Comparison of ENCODE assay signal across 8 mouse cellular contexts in genomic region chr3:121469185-121469975, GRCm38 (mm10). TPM values are rescaled to one million over a fixed set of nuclear protein-coding genes. Genes with fewer than 3 reads are reported as not detected.
DNase-seq lines count a peak whose midpoint lies in the region; ATAC-seq lines count a peak whose summit lies in the region.

No protein-coding gene starts in this region.

- peak; percentile 77 for ATAC-seq in kidney, embryonic 16.5 days (ENCODE audit: low FRiP score, low TSS enrichment)
- ATAC-seq in granulocyte monocyte progenitor cell, adult 5-6 weeks (replicated peaks; ENCODE audit: poor library complexity, severe bottlenecking), result peak; percentile 31; the same call in 1 of the 2 replicates
- peak; percentile 66; the same call in 1 of the 2 replicates for ATAC-seq in midbrain, embryonic 14.5 days (ENCODE audit: low FRiP score, low TSS enrichment)

- peak overlapping the region; percentile 36 for H3K4me2 ChIP-seq in kidney, embryonic 16.5 days (replicated peaks; ENCODE audit: low read depth, low read length)
- H3K4me2 ChIP-seq in midbrain, embryonic 14.5 days (ENCODE audit: low read length), result peak overlapping the region; percentile 15; the same call in 1 of the 2 replicates

- peak overlapping the region; percentile 61 for H3K9ac ChIP-seq in kidney, embryonic 16.5 days (replicated peaks; ENCODE audit: low read length)
- no peak overlapping the region for H3K9ac ChIP-seq in midbrain, embryonic 14.5 days (replicated peaks; ENCODE audit: low read length)

- intact Hi-C loops in left cerebral cortex, postnatal 36 days (cut with DNase I), result no loop called here

- DNase-seq in kidney, adult 9 months, result no peak
- peak; percentile 27 to 45 for DNase-seq in cerebellum, postnatal 14 days
- peak; percentile 79 for DNase-seq in limb, embryonic 10.5 days (ENCODE audit: low spot score)
- peak; percentile 69 for DNase-seq in midbrain, embryonic 14.5 days
- no peak for DNase-seq in left cerebral cortex, postnatal 36 days (ENCODE audit: low spot score in 2 of 2)
- no peak for DNase-seq in layer of hippocampus, postnatal 25 days (ENCODE audit: extremely low spot score in 1 of 2, low spot score in 1 of 2)

- H3K27me3 ChIP-seq in kidney, embryonic 16.5 days (ENCODE audit: insufficient read depth, low read length), result no peaks in the 10 kb centered on the region
- no peaks in the 10 kb centered on the region for H3K27me3 ChIP-seq in limb, embryonic 10.5 days (ENCODE audit: low read depth, poor library complexity, severe bottlenecking)
- H3K27me3 ChIP-seq in midbrain, embryonic 14.5 days (ENCODE audit: control insufficient read depth, insufficient read depth, low read length), result no peaks in the 10 kb centered on the region

- no peaks in the 10 kb centered on the region for H3K36me3 ChIP-seq in kidney, embryonic 16.5 days (ENCODE audit: insufficient read depth, low read length)
- H3K36me3 ChIP-seq in limb, embryonic 10.5 days, result no peaks in the 10 kb centered on the region
- no peaks in the 10 kb centered on the region for H3K36me3 ChIP-seq in midbrain, embryonic 14.5 days (ENCODE audit: control insufficient read depth, insufficient read depth, low read length)

- WGBS in kidney, embryonic 16.5 days, result 4% methylated on average over 12 of the region's 13 CpGs
- WGBS in limb, embryonic 10.5 days, result 4% methylated on average over 13 of the region's 13 CpGs
- 4% methylated on average over 13 of the region's 13 CpGs for WGBS in midbrain, embryonic 14.5 days

- peaks cover 27% of the 10 kb centered on the region for H3K4me1 ChIP-seq in kidney, embryonic 16.5 days (ENCODE audit: insufficient read depth, low read length)
- peaks cover 42% of the 10 kb centered on the region for H3K4me1 ChIP-seq in limb, embryonic 10.5 days
- 0 out of 2 replicates have a peak, but pooled peaks cover 8% of the 10 kb centered on the region for H3K4me1 ChIP-seq in midbrain, embryonic 14.5 days (ENCODE audit: control insufficient read depth, insufficient read depth, low read length)

- H3K27ac ChIP-seq in kidney, embryonic 16.5 days (ENCODE audit: low read length), result peak overlapping the region; percentile 89
- H3K27ac ChIP-seq in limb, embryonic 10.5 days, result peak overlapping the region; percentile 88
- H3K27ac ChIP-seq in midbrain, embryonic 14.5 days (replicated peaks; ENCODE audit: low read depth, low read length), result peak overlapping the region; percentile 63

- H3K4me3 ChIP-seq in kidney, embryonic 16.5 days (ENCODE audit: low read length), result no peak overlapping the region
- peak overlapping the region; percentile 28 for H3K4me3 ChIP-seq in limb, embryonic 10.5 days
- H3K4me3 ChIP-seq in midbrain, embryonic 14.5 days (replicated peaks; ENCODE audit: low read depth, low read length), result no peak overlapping the region

- H3K9me3 ChIP-seq in kidney, embryonic 16.5 days (ENCODE audit: low read length), result no peaks in the 10 kb centered on the region
- no peaks in the 10 kb centered on the region for H3K9me3 ChIP-seq in limb, embryonic 10.5 days (replicated peaks)
- H3K9me3 ChIP-seq in midbrain, embryonic 14.5 days (ENCODE audit: control insufficient read depth, low read length), result no peaks in the 10 kb centered on the region

RNA-seq across cellular contexts. Expression of gene Cnn3, which starts 43.1 kb away (rescaled TPM):
- 620 and 668 TPM in 2 replicates for polyA plus RNA-seq in kidney, embryonic 16.5 days (2015; fragmentation: Nextera tagmentation; extraction: Ambion mirVana)
- total RNA-seq in granulocyte monocyte progenitor cell, adult 5-6 weeks (2014; fragmentation: Nextera tagmentation), result 34.5 and 37.7 TPM in 2 replicates
- total RNA-seq in granulocyte monocyte progenitor cell, adult 5-6 weeks (2017), result 24.6 and 28.0 TPM in 2 replicates
- polyA plus RNA-seq in limb, embryonic 10.5 days (2016; fragmentation: Nextera tagmentation; extraction: Ambion mirVana), result 697 and 777 TPM in 2 replicates
- 417 and 560 TPM in 2 replicates for polyA plus RNA-seq in midbrain, embryonic 14.5 days (2014; fragmentation: Nextera tagmentation; extraction: Ambion mirVana)
- total RNA-seq in left cerebral cortex, postnatal 36 days (2021), result 10 to 100 TPM; 63.0 to 67.5 TPM
- total RNA-seq in layer of hippocampus, postnatal 25 days (2021), result 100 to 1,000 TPM; 109 TPM

Comparison
In these comparisons a context has a peak if more than half of its experiments do, and no peak if none do; other contexts are left out.
1. DNase-seq: peak in cerebellum, postnatal 14 days (2 of 2), limb, embryonic 10.5 days (single experiment) and midbrain, embryonic 14.5 days (single experiment); none in kidney, adult 9 months (single experiment), left cerebral cortex, postnatal 36 days (0 of 2) and layer of hippocampus, postnatal 25 days (0 of 2).
2. Peak in every context shown above with its lines, with median percentiles within 50 percentile points of each other: ATAC-seq and H3K27ac ChIP-seq.